Mouse (Mus musculus) CH12.LX (cell line): ENCODE measurements around the gene Defb43. TPM values are rescaled to one million over a fixed set of nuclear protein-coding genes. Genes with fewer than 3 reads are reported as not detected.

ENCODE experiments used
- DNase-seq: peaks from one replicate; pipeline ENCODE4 v3.0.0-alpha.2; 2013; ENCODE audit errors: extremely low read depth
- H3K27ac ChIP-seq: 2 replicates; pipeline ENCODE4 v1.5.1; 2012; ENCODE audit warnings: low read depth, mild to moderate bottlenecking, control low read depth, moderate library complexity; ENCODE audit not compliant: insufficient read depth
- H3K27me3 ChIP-seq: replicated peaks from 2 replicates; pipeline ENCODE3; 2012; ENCODE audit warnings: inconsistent platforms
- H3K36me3 ChIP-seq, 2 experiments: replicated peaks in 1 of 2; 2 replicates each; pipeline versions ENCODE3 to v1.6.1; 2012; ENCODE audit warnings: inconsistent platforms in 1 of 2, low read length in 1 of 2, mild to moderate bottlenecking in 1 of 2, mixed read lengths in 1 of 2, moderate library complexity in 1 of 2; ENCODE audit not compliant: control insufficient read depth in 1 of 2, insufficient read depth in 1 of 2
- H3K4me1 ChIP-seq, 2 experiments: 2 replicates each; pipeline ENCODE4 v1.6.1; 2012; ENCODE audit warnings: inconsistent platforms in 1 of 2, moderate library complexity in 1 of 2; ENCODE audit not compliant: insufficient read depth in 2 of 2, control insufficient read depth in 1 of 2
- H3K4me2 ChIP-seq: 2 replicates; pipeline ENCODE4 v1.6.1; 2012; ENCODE audit warnings: low read depth, mild to moderate bottlenecking, control low read depth; ENCODE audit not compliant: poor library complexity, insufficient read depth, severe bottlenecking
- H3K4me3 ChIP-seq, 3 experiments: fragments of 150-350 bp in 1 of 3; sonication (generic) in 1 of 3; replicated peaks in 1 of 3; 2 replicates each; pipeline versions ENCODE3 to v1.5.1; 2011 to 2012; ENCODE audit warnings: low read depth in 2 of 3, low read length in 2 of 3, mild to moderate bottlenecking in 2 of 3, moderate library complexity in 2 of 3, control low read depth in 1 of 3, improper control_type of control experiment in 1 of 3, inconsistent platforms in 1 of 3, mixed read lengths in 1 of 3; ENCODE audit not compliant: poor library complexity in 1 of 3
- H3K79me2 ChIP-seq: replicated peaks from 2 replicates; pipeline ENCODE4 v1.6.1; 2012; ENCODE audit warnings: mild to moderate bottlenecking, moderate library complexity; ENCODE audit not compliant: control insufficient read depth, poor library complexity, insufficient read depth, severe bottlenecking; ENCODE audit errors: extremely low read depth
- H3K9ac ChIP-seq: 2 replicates; pipeline ENCODE4 v1.6.1; 2012; ENCODE audit warnings: low read depth, mild to moderate bottlenecking, control low read depth, moderate library complexity; ENCODE audit not compliant: insufficient read depth
- H3K9me3 ChIP-seq: replicated peaks from 2 replicates; pipeline ENCODE3; 2012; ENCODE audit warnings: low read length, inconsistent platforms, mixed read lengths
- BHLHE40 ChIP-seq: IDR thresholded peaks from 2 replicates; pipeline ENCODE4 v1.6.1; 2011; ENCODE audit warnings: mild to moderate bottlenecking, low read depth, low read length, improper control_type of control experiment
- CTCF ChIP-seq, 2 experiments: IDR thresholded peaks in 1 of 2; conservative IDR thresholded peaks in 1 of 2; 2 replicates each; pipeline ENCODE4 v1.5.1; 2011 to 2012; ENCODE audit warnings: low read depth in 2 of 2, low read length in 2 of 2, improper control_type of control experiment in 1 of 2, inconsistent platforms in 1 of 2, mild to moderate bottlenecking in 1 of 2, moderate library complexity in 1 of 2
- E2F4 ChIP-seq: IDR thresholded peaks from 2 replicates; pipeline ENCODE4 v1.6.1; 2011; ENCODE audit warnings: low read depth, low read length, improper control_type of control experiment; ENCODE audit not compliant: insufficient replicate concordance
- ELF1 ChIP-seq: IDR thresholded peaks from 2 replicates; pipeline ENCODE4 v1.6.1; 2014; ENCODE audit warnings: low read depth, mild to moderate bottlenecking, inconsistent platforms, low read length, improper control_type of control experiment
- EP300 ChIP-seq: IDR thresholded peaks from 2 replicates; pipeline ENCODE4 v1.6.1; 2011; ENCODE audit warnings: low read length, improper control_type of control experiment
- HCFC1 ChIP-seq: IDR thresholded peaks from 2 replicates; pipeline ENCODE4 v1.6.1; 2012; ENCODE audit warnings: low read depth, mild to moderate bottlenecking, inconsistent platforms, low read length, improper control_type of control experiment
- JUN ChIP-seq: IDR thresholded peaks from 2 replicates; pipeline ENCODE4 v1.6.1; 2011; ENCODE audit warnings: low read depth, mild to moderate bottlenecking, low read length, improper control_type of control experiment, moderate library complexity; ENCODE audit not compliant: insufficient read depth
- JUND ChIP-seq: conservative IDR thresholded peaks from 2 replicates; pipeline ENCODE4 v1.6.1; 2011; ENCODE audit warnings: low read depth, low read length, improper control_type of control experiment
- KAT2A ChIP-seq: IDR thresholded peaks from 2 replicates; pipeline ENCODE4 v1.6.1; 2012; ENCODE audit warnings: low read length, improper control_type of control experiment, inconsistent platforms; ENCODE audit not compliant: insufficient replicate concordance
- MAFK ChIP-seq: IDR thresholded peaks from 2 replicates; pipeline ENCODE4 v1.6.1; 2011; ENCODE audit warnings: low read length, improper control_type of control experiment; ENCODE audit not compliant: insufficient replicate concordance
- NRF1 ChIP-seq: IDR thresholded peaks from 2 replicates; pipeline ENCODE4 v1.6.1; 2014; ENCODE audit warnings: low read depth, mild to moderate bottlenecking, inconsistent platforms, low read length, improper control_type of control experiment, moderate library complexity
- PAX5 ChIP-seq: IDR thresholded peaks from 2 replicates; pipeline ENCODE4 v1.6.1; 2012; ENCODE audit warnings: low read length, inconsistent platforms, mixed read lengths
- POLR2AphosphoS2 ChIP-seq: IDR thresholded peaks from 2 replicates; pipeline ENCODE4 v1.6.1; 2011; ENCODE audit warnings: low read depth, low read length, improper control_type of control experiment
- RAD21 ChIP-seq: IDR thresholded peaks from 2 replicates; pipeline ENCODE4 v1.6.1; 2011; ENCODE audit warnings: low read depth, mild to moderate bottlenecking, low read length, improper control_type of control experiment, moderate library complexity
- RCOR1 ChIP-seq: conservative IDR thresholded peaks from 2 replicates; pipeline ENCODE4 v1.6.1; 2012; ENCODE audit warnings: low read depth, mild to moderate bottlenecking, inconsistent platforms, low read length, improper control_type of control experiment
- SMC3 ChIP-seq: IDR thresholded peaks from 2 replicates; pipeline ENCODE4 v1.6.1; 2011; ENCODE audit warnings: low read depth, low read length, improper control_type of control experiment
- UBTF ChIP-seq: IDR thresholded peaks from 2 replicates; pipeline ENCODE4 v1.6.1; 2012; ENCODE audit warnings: low read depth, mild to moderate bottlenecking, inconsistent platforms, low read length, improper control_type of control experiment, moderate library complexity
- USF1 ChIP-seq: IDR thresholded peaks from 2 replicates; pipeline ENCODE4 v1.6.1; 2014; ENCODE audit warnings: low read depth, mild to moderate bottlenecking, inconsistent platforms, low read length, improper control_type of control experiment
- ZC3H11A ChIP-seq: IDR thresholded peaks from 2 replicates; pipeline ENCODE4 v1.6.1; 2012; ENCODE audit warnings: low read depth, mild to moderate bottlenecking, inconsistent platforms, low read length, improper control_type of control experiment
- ZNF384 ChIP-seq: IDR thresholded peaks from 2 replicates; pipeline ENCODE4 v1.6.1; 2012; ENCODE audit warnings: low read depth, low read length, improper control_type of control experiment, inconsistent platforms
- dilution Hi-C: fragments of 300-500 bp; cut with MboI; formaldehyde crosslinking; loops from 2 replicates; pipeline ENCODE4 v1.14.3; 2020; ENCODE audit warnings: low sequenced_read_pairs; ENCODE audit not compliant: extremely low pct_unique_long_range_greater_than_20kb, extremely low pct_ligation_motif_present
- in situ Hi-C: fragments of 300-500 bp; cut with MboI; formaldehyde crosslinking; loops from 3 replicates; pipeline ENCODE4 v1.14.3; 2019; ENCODE audit warnings: low sequenced_read_pairs, low pct_ligation_motif_present, low pct_unique_long_range_greater_than_20kb, mixed read lengths
- polyA plus RNA-seq: library from polyadenylated mRNA; unstranded; fragments of >175 nt; gene quantifications from 2 replicates; pipeline ENCODE4 v1.2.1, GENCODE M21; 2012; ENCODE audit warnings: low read depth; ENCODE audit not compliant: insufficient read length
- total RNA-seq, 2 experiments: library from RNA; depleted of rRNA; stranded (reverse); fragments of 300-350 nt in 1 of 2; fragments of >200 nt in 1 of 2; gene quantifications; 2 replicates each; pipeline ENCODE4 v1.2.3; 2012 to 2014

The Defb43 gene
- total and polyA plus RNA-seq, 3 experiments: not detected

- H3K9ac ChIP-seq: no peak overlapping the region
- H3K79me2 ChIP-seq: no peaks in the 10 kb centered on the region
- DNase-seq: no peak
- H3K4me1 ChIP-seq: peaks cover 2 to 21% of the 10 kb centered on the region in 2 experiments; a peak in 3 of 4 replicates
- no peaks in the 10 kb centered on the region for H3K36me3 ChIP-seq
- dilution Hi-C loops: no loop called here
- H3K9me3 ChIP-seq: no peaks in the 10 kb centered on the region
- H3K4me2 ChIP-seq: no peak overlapping the region
- no peak overlapping the region for H3K4me3 ChIP-seq
- H3K27ac ChIP-seq: no peak overlapping the region
- no peak for TF ChIP-seq NRF1
- TF ChIP-seq KAT2A: no peak
- TF ChIP-seq JUND: no peak
- no peak for TF ChIP-seq ZNF384
- TF ChIP-seq BHLHE40: no peak
- TF ChIP-seq RAD21: no peak
- no peak for TF ChIP-seq POLR2AphosphoS2
- no peak for TF ChIP-seq MAFK
- no peak for TF ChIP-seq E2F4
- TF ChIP-seq CTCF (conservative IDR thresholded peaks at IDR 0.05 in 1 of 2, IDR thresholded peaks at IDR 0.05 in 1 of 2; ENCODE audit: low read depth in 2 of 2, low read length in 2 of 2): no peak
- no peak for TF ChIP-seq SMC3
- TF ChIP-seq ZC3H11A: no peak
- TF ChIP-seq JUN: no peak
- TF ChIP-seq USF1: no peak
- in situ Hi-C loops: no loop called here
- no peaks in the 10 kb centered on the region for H3K27me3 ChIP-seq
Observed at GRCm38 (mm10) chr14:63054729-63055128, 43.2 kb downstream of the Defb43 start.

- Histone ChIP-seq H3K9me3 (peaks cover 3% of the 10 kb centered on the region), H3K4me1 (peaks cover 0 to 3% of the 10 kb centered on the region in 2 experiments; a peak in 1 of 4 replicates), H3K36me3 (no peaks in the 10 kb centered on the region), H3K4me3 (no peak overlapping the region), H3K27me3 (no peaks in the 10 kb centered on the region), H3K79me2 (no peaks in the 10 kb centered on the region), H3K27ac (no peak overlapping the region), H3K4me2 (no peak overlapping the region), H3K9ac (no peak overlapping the region)
- dilution Hi-C loops: no loop called here
- DNase-seq: no peak
- no peak for TF ChIP-seq PAX5
- in situ Hi-C loops: no loop called here
Observed at GRCm38 (mm10) chr14:63060361-63060760, 48.8 kb downstream of the Defb43 start.

- Histone ChIP-seq H3K27me3 (no peaks in the 10 kb centered on the region), H3K27ac (no peak overlapping the region), H3K9me3 (peaks cover 3% of the 10 kb centered on the region), H3K36me3 (no peaks in the 10 kb centered on the region), H3K4me2 (no peak overlapping the region), H3K4me1 (peaks cover 0 to 4% of the 10 kb centered on the region in 2 experiments; a peak in 2 of 4 replicates), H3K79me2 (no peaks in the 10 kb centered on the region), H3K4me3 (no peak overlapping the region), H3K9ac (no peak overlapping the region)
- in situ Hi-C loops: no loop called here
- TF ChIP-seq CTCF (conservative IDR thresholded peaks at IDR 0.05 in 1 of 2, IDR thresholded peaks at IDR 0.05 in 1 of 2; ENCODE audit: low read depth in 2 of 2, low read length in 2 of 2): no peak
- no peak for TF ChIP-seq POLR2AphosphoS2
- no peak for TF ChIP-seq ELF1
- no peak for TF ChIP-seq ZC3H11A
- TF ChIP-seq RCOR1: no peak
- TF ChIP-seq HCFC1: no peak
- TF ChIP-seq ZNF384: no peak
- TF ChIP-seq UBTF: no peak
- no peak for TF ChIP-seq EP300
- TF ChIP-seq PAX5: no peak
- TF ChIP-seq KAT2A: no peak
- DNase-seq: no peak
- dilution Hi-C loops: no loop called here
Observed at GRCm38 (mm10) chr14:63062184-63062583, 50.6 kb downstream of the Defb43 start.
